Mouse (Mus musculus) mesoderm, embryonic 11.5 days (tissue): ENCODE measurements around the gene Pds5b.
"Not testable (repeated sequence)": the region's sequence is repeated elsewhere in the genome, so short reads cannot be mapped to it uniquely, and the experiment has no call there.

ENCODE experiments used
- DNase-seq: peaks from one replicate; pipeline ENCODE4 v3.0.0-alpha.2; 2012; ENCODE audit warnings: low read depth, low spot score

Gene Pds5b

GRCm38 (mm10) chr5:150673153-150673835, at the start of gene Pds5b:
TSS of gene Pds5b (plus strand) at chr5:150673739.
- DNase-seq, result peak; percentile 98

- no peak for DNase-seq
Measured at GRCm38 (mm10) chr5:150625528-150625927, 48.0 kb upstream of the Pds5b start.

DNA sequence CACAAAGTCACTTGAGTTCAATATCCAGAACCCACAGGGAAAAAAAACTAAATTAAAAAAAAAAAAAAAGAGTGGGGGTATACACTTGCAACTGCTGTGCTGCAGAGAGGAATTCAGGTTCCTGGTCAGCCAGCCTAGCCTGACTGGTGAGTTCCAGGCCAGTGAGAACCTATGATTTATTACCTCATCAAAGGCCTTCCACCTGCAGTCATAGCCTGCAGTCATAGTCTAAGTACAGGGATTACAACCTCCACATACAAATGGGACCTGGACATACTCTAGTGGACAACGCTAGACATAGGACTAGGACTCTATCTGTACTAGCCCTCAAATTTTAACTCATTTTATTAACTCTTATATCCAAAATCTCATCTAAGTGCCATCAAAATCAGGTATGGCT, 44.3 kb upstream of the Pds5b start:
- DNase-seq, result no peak

DNA sequence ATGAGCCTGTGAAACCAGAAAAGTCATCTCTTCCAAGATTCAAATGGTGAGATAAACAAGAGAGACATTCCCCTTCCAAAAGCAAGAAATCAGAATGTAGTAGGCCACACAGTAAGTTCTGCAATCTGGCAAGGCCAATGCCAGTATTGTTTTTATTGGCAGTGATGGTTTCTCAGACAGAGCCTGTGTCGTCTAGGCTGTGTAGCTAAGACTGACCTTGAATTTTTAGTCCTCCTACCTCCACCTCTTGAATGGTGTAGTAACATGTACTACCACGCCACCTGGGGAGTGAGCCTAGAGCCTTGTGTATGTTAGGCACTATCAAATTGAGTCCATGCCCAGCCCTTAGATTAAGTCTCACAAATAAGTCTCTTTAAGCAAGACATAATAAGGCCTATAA, 43.8 kb upstream of the Pds5b start:
- DNase-seq, result no peak

DNA sequence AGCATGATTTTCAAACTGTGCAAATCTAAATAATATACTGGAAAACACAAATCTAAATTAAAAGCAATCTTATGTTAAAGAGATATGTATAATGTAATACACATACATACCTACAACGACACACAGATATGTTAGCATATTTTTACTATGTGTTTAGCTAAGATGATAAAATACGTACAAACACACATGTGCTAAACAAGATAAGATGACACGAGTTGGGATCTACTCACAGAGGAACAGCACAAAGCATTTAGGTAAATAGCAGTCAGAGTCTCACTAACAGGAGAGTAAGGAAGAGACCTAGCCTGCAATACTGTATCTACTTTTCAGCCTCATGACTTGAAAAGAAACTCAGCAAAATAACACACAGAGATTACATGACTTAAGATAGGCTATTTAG, 32.1 kb upstream of the Pds5b start:
- no peak for DNase-seq

- DNase-seq, result not testable (repeated sequence)
Measured at GRCm38 (mm10) chr5:150643390-150643789, 30.1 kb upstream of the Pds5b start.

DNA sequence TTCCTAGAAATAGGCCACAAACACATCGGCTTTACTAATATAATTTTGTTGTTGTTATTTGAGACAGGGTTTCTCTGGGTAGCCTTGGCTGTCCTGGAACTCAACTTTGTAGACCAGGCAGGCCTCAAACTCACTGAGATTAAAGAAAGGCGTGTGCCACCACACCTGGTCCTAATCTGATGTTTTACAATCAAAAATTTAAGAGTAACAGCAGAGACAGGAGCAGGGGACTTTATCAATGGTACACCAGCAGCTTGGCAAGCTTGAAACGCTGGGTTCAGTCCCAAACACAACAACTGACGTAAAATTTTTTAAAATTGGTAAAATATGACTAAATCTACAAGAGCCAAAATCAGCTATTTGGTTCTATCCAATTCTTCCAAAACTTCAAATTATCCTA, 28.6 kb upstream of the Pds5b start:
- no peak for DNase-seq

DNA sequence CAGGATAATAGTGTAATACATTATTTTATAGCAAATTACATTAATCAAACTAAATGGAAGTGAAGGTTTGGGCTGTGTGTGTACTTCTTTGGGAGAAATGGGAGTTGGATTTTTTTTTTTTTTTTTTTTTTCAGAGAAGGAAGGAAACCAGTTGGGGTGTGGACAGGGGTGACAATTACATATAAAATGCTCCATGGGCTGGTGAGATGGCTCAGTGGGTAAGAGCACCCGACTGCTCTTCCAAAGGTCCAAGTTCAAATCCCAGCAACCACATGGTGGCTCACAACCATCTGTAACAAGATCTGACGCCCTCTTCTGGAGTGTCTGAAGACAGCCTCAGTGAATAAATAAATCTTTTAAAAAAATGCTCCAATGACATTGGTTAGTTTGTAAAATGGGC, 21.0 kb upstream of the Pds5b start:
- DNase-seq, result no peak

GRCm38 (mm10) chr5:150654548-150654947, 19.0 kb upstream of the Pds5b start:
- no peak for DNase-seq

DNA sequence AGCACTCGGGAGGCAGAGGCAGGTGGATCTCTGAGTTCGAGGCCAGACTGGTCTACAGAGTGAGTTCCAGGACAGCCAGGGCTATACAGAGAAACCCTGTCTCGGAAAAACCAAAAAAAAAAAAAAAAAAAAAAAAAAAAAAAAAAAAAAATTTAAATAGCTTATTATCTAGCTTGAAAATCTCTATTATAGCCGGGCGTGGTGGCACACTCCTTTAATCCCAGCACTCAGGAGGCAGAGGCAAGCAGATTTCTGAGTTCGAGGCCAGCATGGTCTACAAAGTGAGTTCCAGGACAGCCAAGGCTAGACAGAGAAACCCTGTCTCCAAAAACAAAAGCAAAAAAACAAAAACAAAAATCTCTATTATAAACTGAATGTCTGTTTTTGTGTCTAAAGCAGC, 14.1 kb upstream of the Pds5b start:
- DNase-seq, result not testable (repeated sequence)

GRCm38 (mm10) chr5:150660296-150660695, 13.2 kb upstream of the Pds5b start:
- not testable (repeated sequence) for DNase-seq

DNA sequence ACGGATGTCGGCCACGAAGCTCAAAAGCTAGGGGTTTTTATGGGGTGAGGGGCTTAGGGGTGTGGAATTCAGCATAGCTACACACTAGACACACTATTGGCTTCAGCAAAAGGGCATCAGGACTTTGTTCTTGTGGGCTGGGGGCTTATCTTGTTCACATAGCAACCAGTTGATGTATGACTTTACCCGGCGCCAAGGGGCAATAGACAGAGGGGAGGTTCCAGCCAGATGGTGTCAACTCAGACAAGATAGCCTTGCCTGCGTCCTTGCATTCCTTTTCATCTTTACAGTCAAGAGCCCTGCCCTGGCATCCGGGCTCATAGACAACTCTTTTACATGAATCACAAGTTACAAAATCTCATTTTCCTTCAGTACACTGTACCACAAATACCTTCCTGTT, 9.6 kb upstream of the Pds5b start:
- not testable (repeated sequence) for DNase-seq

GRCm38 (mm10) chr5:150664794-150665131, 8.8 kb upstream of the Pds5b start:
- no peak for DNase-seq

DNA sequence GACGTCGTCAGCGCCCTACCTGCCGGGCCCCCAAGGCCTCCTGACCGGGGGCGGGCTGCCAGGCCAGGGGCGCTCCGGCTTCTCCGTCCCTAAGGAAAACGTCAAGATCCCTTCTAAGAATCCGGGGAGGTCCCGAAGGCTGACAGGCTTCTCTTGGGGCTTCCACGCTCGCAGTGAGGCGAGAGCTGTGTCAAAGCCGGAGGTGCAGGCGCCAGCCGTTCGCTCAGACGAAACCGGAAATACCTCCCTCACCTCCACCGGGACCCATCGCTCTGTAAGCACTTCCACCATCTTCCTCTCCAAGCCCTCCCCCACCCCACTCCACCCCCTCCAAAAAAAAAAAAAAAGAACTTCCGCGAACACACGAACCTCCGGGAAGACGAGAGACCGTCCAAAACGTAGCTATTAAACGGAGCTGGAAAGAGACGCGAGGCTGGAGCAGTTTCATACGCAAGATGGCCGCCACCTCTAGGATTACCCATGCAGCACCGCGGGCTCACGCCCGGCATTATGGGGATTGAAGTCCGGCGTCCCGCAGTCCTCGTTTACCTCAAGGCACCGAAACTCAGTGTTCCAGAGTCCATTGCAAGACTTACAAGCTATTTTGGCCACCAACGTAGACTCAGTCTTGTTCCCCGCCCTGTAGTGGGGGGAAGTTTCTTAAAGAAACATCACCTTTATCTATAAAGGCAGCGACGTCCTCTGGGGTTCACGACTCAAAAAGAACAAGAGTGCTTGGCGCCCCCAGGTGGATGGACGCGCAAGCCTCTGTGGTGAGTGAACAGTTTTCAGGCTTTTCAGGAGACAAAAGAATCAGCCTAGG, 8.2 kb upstream of the Pds5b start:
- DNase-seq, result peak; percentile 98

- DNase-seq, result not testable (repeated sequence)
Measured at GRCm38 (mm10) chr5:150666133-150666739, 7.3 kb upstream of the Pds5b start, which contains the start of gene N4bp2l2. TSS of gene N4bp2l2 (minus strand) at chr5:150666183.

DNA sequence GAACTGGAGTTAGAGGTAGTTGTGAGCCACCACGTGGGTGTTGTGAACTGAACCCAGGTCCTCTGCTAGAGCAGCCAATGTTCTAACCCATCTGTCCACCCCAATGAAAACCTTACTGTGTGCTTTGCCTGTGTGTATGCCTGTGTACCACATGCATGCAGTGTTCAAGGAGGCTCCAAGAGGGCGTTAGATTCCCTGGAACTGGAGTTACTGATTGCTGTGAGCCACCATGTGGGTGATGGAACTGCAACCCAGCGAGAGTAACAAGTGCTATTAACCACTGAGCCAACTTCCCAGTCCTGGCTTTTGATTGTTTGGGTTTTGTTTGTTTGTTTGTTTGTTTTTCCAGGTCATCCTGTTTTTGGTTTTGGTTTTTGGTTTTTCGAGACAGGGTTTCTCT, 4.8 kb upstream of the Pds5b start:
- no peak for DNase-seq

GRCm38 (mm10) chr5:150672343-150672742, 1.2 kb upstream of the Pds5b start:
- DNase-seq, result no peak

DNA sequence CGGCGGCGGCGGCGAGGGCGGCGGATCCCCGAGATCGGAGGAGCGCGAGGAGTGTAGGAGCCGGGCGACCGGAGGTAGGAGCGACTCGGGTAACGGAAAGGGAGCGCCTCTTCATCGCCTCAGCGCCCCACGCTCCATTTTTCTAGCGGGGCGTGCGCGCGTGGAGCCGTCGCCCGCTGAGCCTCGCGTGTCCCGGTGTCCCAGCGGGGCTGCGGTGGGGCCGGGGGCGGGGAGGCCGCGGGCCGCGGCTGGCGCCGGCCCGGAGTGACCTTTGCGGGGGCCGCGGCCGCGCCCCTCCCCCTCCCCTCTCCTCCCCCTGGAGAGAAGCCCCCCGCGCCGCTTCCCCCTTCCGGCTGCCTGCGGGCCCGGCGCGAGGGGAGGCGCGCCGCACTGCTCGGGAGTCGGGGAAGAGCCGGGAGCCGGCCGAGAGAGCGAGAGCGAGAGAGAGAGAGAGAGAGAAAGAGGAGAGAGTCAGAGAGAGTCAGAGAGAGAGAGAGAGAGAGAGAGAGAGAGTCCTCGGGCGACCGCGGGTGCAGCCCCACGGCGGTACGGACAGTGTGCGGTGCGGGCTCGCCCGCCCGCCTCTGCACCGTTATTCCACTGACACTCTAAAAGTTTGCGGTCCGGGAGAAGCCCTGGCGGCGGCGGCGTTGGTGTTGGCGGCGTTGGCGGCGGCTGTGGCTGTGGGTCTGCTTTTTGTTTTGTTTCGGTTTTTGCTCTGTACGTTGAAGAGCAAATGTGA, 512 bp downstream of the Pds5b start:
- DNase-seq, result peak; percentile 54

GRCm38 (mm10) chr5:150674866-150675265, 1.3 kb downstream of the Pds5b start:
- DNase-seq, result no peak

- not testable (repeated sequence) for DNase-seq
Measured at GRCm38 (mm10) chr5:150682862-150683261, 9.3 kb downstream of the Pds5b start.

GRCm38 (mm10) chr5:150690685-150691084, 17.1 kb downstream of the Pds5b start:
- no peak for DNase-seq

DNA sequence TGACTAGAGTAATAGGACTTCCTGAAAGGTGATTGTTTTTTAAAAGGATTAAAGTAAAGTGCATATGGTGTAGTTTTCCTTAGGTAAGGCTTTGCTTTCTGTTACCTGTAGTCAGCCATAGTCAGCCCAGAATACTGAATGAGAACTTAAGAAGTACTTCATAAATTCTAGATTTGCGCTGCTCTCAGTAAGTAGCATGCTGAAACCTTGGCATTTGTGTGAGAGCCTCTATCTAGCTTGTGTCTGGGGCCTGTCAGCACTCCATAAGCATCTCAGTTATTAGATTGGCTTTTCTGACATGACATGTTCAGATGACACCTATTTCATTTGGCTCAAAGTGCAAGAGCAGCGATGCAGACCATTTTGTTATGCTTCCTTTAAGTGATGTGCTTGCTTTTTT, 19.7 kb downstream of the Pds5b start:
- DNase-seq, result no peak
